Mouse (Mus musculus) neural tube, embryonic 12.5 days (tissue): ENCODE data around the gene Gm20877. TPM values are rescaled to one million over a fixed set of nuclear protein-coding genes. Genes with fewer than 3 reads are reported as not detected.
"Not testable (repeated sequence)": the region's sequence is repeated elsewhere in the genome, so short reads cannot be mapped to it uniquely, and the experiment has no call there.

Experiments
- ATAC-seq: fragments of 200-750 bp; cut with Nextera tagmentation; 2 replicates; pipeline ENCODE4 v1.8.0; 2017; ENCODE audit warnings: low read depth, mild to moderate bottlenecking, moderate TSS enrichment, moderate library complexity; ENCODE audit not compliant: low FRiP score
- H3K27ac ChIP-seq: fragments of 300-500 bp; sonication (generic); 2 replicates; pipeline ENCODE4 v1.5.1; 2016
- H3K27me3 ChIP-seq: fragments of 300-500 bp; sonication (generic); replicated peaks from 2 replicates; pipeline ENCODE4 v1.6.1; 2016; ENCODE audit warnings: mild to moderate bottlenecking
- H3K36me3 ChIP-seq: fragments of 300-500 bp; sonication (generic); 2 replicates; pipeline ENCODE4 v1.6.1; 2016; ENCODE audit warnings: mild to moderate bottlenecking
- H3K4me1 ChIP-seq: fragments of 300-500 bp; sonication (generic); 2 replicates; pipeline ENCODE4 v1.6.1; 2016
- H3K4me2 ChIP-seq: fragments of 300-500 bp; sonication (generic); replicated peaks from 2 replicates; pipeline ENCODE4 v1.6.1; 2016; ENCODE audit warnings: mild to moderate bottlenecking
- H3K4me3 ChIP-seq: fragments of 300-500 bp; sonication (generic); 2 replicates; pipeline ENCODE4 v1.5.1; 2016
- H3K9ac ChIP-seq: fragments of 300-500 bp; sonication (generic); 2 replicates; pipeline ENCODE4 v1.6.1; 2016; ENCODE audit warnings: mild to moderate bottlenecking
- H3K9me3 ChIP-seq: fragments of 300-500 bp; sonication (generic); 2 replicates; pipeline ENCODE4 v1.6.1; 2016; ENCODE audit warnings: mild to moderate bottlenecking
- WGBS: fragments of 180-500 bp; shearing (Covaris S2); methylation state at CpG from one replicate; pipeline ENCODE4 v1.1.7; 2016; 5-methylcytosine and 5-hydroxymethylcytosine counted together
- polyA plus RNA-seq: library from polyadenylated mRNA; unstranded; fragments of >200 nt; fragmentation: Nextera tagmentation; extraction: Ambion mirVana; gene quantifications from 2 replicates; pipeline ENCODE4 v1.2.1, GENCODE M21; 2016

Gene Gm20877
- polyA plus RNA-seq: not detected in 2 replicates

DNA sequence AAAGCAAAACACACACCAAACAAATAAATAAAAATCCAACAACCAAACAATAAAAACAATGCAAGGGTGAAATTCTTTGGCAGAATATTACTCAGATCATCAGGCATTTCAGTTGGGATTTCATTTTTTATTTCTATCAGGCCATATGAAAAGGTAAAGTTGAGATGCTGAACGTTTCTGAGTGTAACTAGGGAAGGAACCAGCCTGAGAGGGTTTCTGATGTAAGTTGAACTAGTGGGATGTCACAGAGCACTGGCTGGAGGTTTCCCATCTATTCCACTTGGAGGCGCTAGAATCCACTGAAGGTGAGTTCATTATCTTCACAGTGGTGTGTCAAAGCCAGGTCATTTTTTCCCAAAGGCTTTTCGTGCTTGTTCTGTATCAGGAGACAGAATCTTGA is at the start of gene Gm20877:
Gene Gm20877, plus strand, starts transcription at position 301 of the 400 bp plus-strand sequence.
- H3K9me3 ChIP-seq, ATAC-seq, H3K4me2 ChIP-seq, H3K9ac ChIP-seq, H3K27me3 ChIP-seq, H3K4me1 ChIP-seq, H3K36me3 ChIP-seq, H3K4me3 ChIP-seq, H3K27ac ChIP-seq: not testable (repeated sequence)
- WGBS: no CpG with 5 or more reads among the region's 3 CpGs
